Mouse (Mus musculus) limb, embryonic 12.5 days (tissue): Measurements from ENCODE around the gene Pex6. TPM values are rescaled to one million over a fixed set of nuclear protein-coding genes. Genes with fewer than 3 reads are reported as not detected.

ENCODE experiments used
- ATAC-seq: fragments of 200-750 bp; cut with Nextera tagmentation; 2 replicates; pipeline ENCODE4 v1.8.0; 2017; ENCODE audit warnings: low read depth, moderate TSS enrichment; ENCODE audit not compliant: insufficient number of reproducible peaks, insufficient read depth, low FRiP score, low TSS enrichment
- H3K27ac ChIP-seq: fragments of 300-500 bp; sonication (generic); 2 replicates; pipeline ENCODE4 v1.5.1; 2016; ENCODE audit warnings: mild to moderate bottlenecking, moderate library complexity
- H3K27me3 ChIP-seq: fragments of 300-500 bp; sonication (generic); 2 replicates; pipeline ENCODE4 v1.6.1; 2016; ENCODE audit warnings: mild to moderate bottlenecking, moderate library complexity
- H3K36me3 ChIP-seq: fragments of 300-500 bp; sonication (generic); 2 replicates; pipeline ENCODE4 v1.6.1; 2016; ENCODE audit warnings: mild to moderate bottlenecking, moderate library complexity
- H3K4me1 ChIP-seq: fragments of 300-500 bp; sonication (generic); replicated peaks from 2 replicates; pipeline ENCODE4 v1.6.1; 2016
- H3K4me2 ChIP-seq: fragments of 300-500 bp; sonication (generic); 2 replicates; pipeline ENCODE4 v1.6.1; 2016; ENCODE audit warnings: mild to moderate bottlenecking, moderate library complexity
- H3K4me3 ChIP-seq: fragments of 300-500 bp; sonication (generic); replicated peaks from 2 replicates; pipeline ENCODE4 v1.5.1; 2016; ENCODE audit warnings: mild to moderate bottlenecking
- H3K9ac ChIP-seq: fragments of 300-500 bp; sonication (generic); replicated peaks from 2 replicates; pipeline ENCODE4 v1.6.1; 2016; ENCODE audit warnings: mild to moderate bottlenecking, moderate library complexity
- H3K9me3 ChIP-seq: fragments of 300-500 bp; sonication (generic); 2 replicates; pipeline ENCODE4 v1.6.1; 2016; ENCODE audit warnings: mild to moderate bottlenecking, moderate library complexity
- WGBS: fragments of 180-500 bp; shearing (Covaris S2); methylation state at CpG from one replicate; pipeline ENCODE4 v1.1.7; 2016; 5-methylcytosine and 5-hydroxymethylcytosine counted together
- polyA plus RNA-seq: library from polyadenylated mRNA; unstranded; fragments of >200 nt; fragmentation: Nextera tagmentation; extraction: Ambion mirVana; gene quantifications from 2 replicates; pipeline ENCODE4 v1.2.1, GENCODE M21; 2016

Pex6 gene
- polyA plus RNA-seq, 1 experiment from 2014 or later: 37.7 TPM

DNA sequence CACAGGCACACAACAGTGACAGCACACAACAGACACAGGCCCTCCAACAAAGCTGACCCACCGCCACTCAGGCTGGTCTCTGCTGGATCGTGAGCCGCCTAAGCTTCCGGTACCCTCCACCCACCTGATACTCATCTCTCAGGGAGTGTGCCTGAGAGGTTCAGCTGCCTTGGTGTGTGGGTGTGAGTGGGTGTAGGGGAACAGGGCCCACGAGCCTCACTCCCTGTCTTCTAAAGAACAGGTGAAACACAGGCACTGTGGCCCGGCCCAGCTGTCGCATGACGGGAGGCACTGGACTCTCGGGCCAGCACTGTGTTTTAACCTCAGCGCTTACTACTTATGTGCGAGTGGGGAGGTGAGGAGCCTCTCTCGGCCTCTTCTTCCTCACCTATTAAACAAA, 9.2 kb upstream of the Pex6 start:
- Histone ChIP-seq H3K4me2 (0 out of 2 replicates have a peak overlapping the region, but pooled peaks have one; percentile 87), H3K27ac (0 out of 2 replicates have a peak overlapping the region, but pooled peaks have one; percentile 7), H3K4me3 (no peak overlapping the region), H3K4me1 (peaks cover 36% of the 10 kb centered on the region), H3K9ac (peak overlapping the region; percentile 24; the same call in 1 of the 2 replicates), H3K9me3 (no peaks in the 10 kb centered on the region), H3K27me3 (no peaks in the 10 kb centered on the region), H3K36me3 (peaks cover 37% of the 10 kb centered on the region)
- 87% methylated on average over 12 of the region's 12 CpGs for WGBS
- ATAC-seq: no peak

GRCm38 (mm10) chr17:46702506-46702905, 8.8 kb upstream of the Pex6 start:
- Histone ChIP-seq H3K4me2 (peak overlapping the region; percentile 87), H3K4me3 (0 out of 2 replicates have a peak overlapping the region, but pooled peaks have one; percentile 89)
- 88% methylated on average over 5 of the region's 5 CpGs for WGBS

GRCm38 (mm10) chr17:46703971-46704886, 7.0 kb upstream of the Pex6 start:
- peaks cover 36% of the 10 kb centered on the region for H3K4me1 ChIP-seq
- peak overlapping the region; percentile 93 for H3K27ac ChIP-seq
- WGBS: 5% methylated on average over 40 of the region's 41 CpGs
- peaks cover 16% of the 10 kb centered on the region for H3K36me3 ChIP-seq
- peak overlapping the region; percentile 89 for H3K4me3 ChIP-seq
- H3K27me3 ChIP-seq: no peaks in the 10 kb centered on the region
- ATAC-seq: peak; percentile 76
- H3K4me2 ChIP-seq: peak overlapping the region; percentile 87
- no peaks in the 10 kb centered on the region for H3K9me3 ChIP-seq
- peak overlapping the region; percentile 91 for H3K9ac ChIP-seq

More at GRCm38 (mm10) chr17:46702506-46702905, 8.8 kb upstream of the Pex6 start:
- peak overlapping the region; percentile 91; the same call in 1 of the 2 replicates for H3K9ac ChIP-seq
- H3K36me3 ChIP-seq: peaks cover 33% of the 10 kb centered on the region
- H3K27ac ChIP-seq: no peak overlapping the region
- H3K9me3 ChIP-seq: no peaks in the 10 kb centered on the region
- no peaks in the 10 kb centered on the region for H3K27me3 ChIP-seq
- H3K4me1 ChIP-seq: peaks cover 36% of the 10 kb centered on the region
- no peak for ATAC-seq

GRCm38 (mm10) chr17:46704887-46705835, 6.1 kb upstream of the Pex6 start, which contains the start of gene Ppp2r5d:
Ppp2r5d (minus strand) TSS chr17:46705111.
- peak within 1 kb of the TSS; percentile 91 for H3K9ac ChIP-seq
- H3K9me3 ChIP-seq: no peaks in the 10 kb centered on the region
- H3K4me3 ChIP-seq: peak within 1 kb of the TSS; percentile 89
- peak; percentile 94 for ATAC-seq
- H3K27me3 ChIP-seq: no peaks in the 10 kb centered on the region
- WGBS: 1% methylated on average over 48 of the region's 48 CpGs
- H3K4me1 ChIP-seq: peaks cover 36% of the 10 kb centered on the region
- H3K27ac ChIP-seq: peak within 1 kb of the TSS; percentile 93
- H3K36me3 ChIP-seq: peaks cover 7% of the 10 kb centered on the region; the same call in 1 of the 2 replicates
- H3K4me2 ChIP-seq: peak within 1 kb of the TSS; percentile 87

- no peak for ATAC-seq
- no peak overlapping the region for H3K9ac ChIP-seq
- WGBS: 92% methylated on average over 14 of the region's 14 CpGs
- no peak overlapping the region for H3K27ac ChIP-seq
- H3K4me1 ChIP-seq: peaks cover 36% of the 10 kb centered on the region
- peaks cover under 1% of the 10 kb centered on the region; the same call in 1 of the 2 replicates for H3K36me3 ChIP-seq
- peak overlapping the region; percentile 87; the same call in 1 of the 2 replicates for H3K4me2 ChIP-seq
- H3K9me3 ChIP-seq: no peaks in the 10 kb centered on the region
- no peak overlapping the region for H3K4me3 ChIP-seq
- H3K27me3 ChIP-seq: no peaks in the 10 kb centered on the region
Observed at GRCm38 (mm10) chr17:46706375-46707089, 4.7 kb upstream of the Pex6 start.

- 0 out of 2 replicates have a peak, but pooled peaks have one; percentile 35 for ATAC-seq
- H3K9ac ChIP-seq: peak overlapping the region; percentile 94
- H3K27ac ChIP-seq: peak overlapping the region; percentile 78
- H3K4me3 ChIP-seq: peak overlapping the region; percentile 100
- peak overlapping the region; percentile 99 for H3K4me2 ChIP-seq
- no peaks in the 10 kb centered on the region for H3K27me3 ChIP-seq
- WGBS: under 1% methylated on average over 76 of the region's 76 CpGs
- H3K9me3 ChIP-seq: no peaks in the 10 kb centered on the region
- H3K36me3 ChIP-seq: peaks cover 33% of the 10 kb centered on the region
- peaks cover 14% of the 10 kb centered on the region for H3K4me1 ChIP-seq
Observed at GRCm38 (mm10) chr17:46711612-46712271, 479 bp downstream of the Pex6 start.

DNA sequence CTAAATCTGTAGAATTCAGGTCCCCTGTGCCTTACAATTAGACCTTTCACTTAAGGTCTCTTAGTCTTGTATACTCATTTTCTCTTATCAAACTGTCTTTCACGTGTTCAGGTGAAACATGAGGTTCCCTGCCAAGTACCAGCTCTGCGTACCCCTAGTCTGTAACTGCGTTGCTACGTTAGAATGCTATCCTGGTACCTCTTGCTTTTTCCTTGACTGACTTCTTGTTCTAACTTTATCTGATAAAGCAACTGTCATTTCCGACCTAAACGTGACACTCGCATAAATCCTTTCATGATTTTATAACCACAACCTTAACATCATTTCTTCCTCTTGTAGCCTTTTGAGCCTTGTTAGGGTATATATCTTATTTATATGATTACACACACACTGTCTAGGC, 1.2 kb downstream of the Pex6 start:
- Histone ChIP-seq H3K4me3 (peak overlapping the region; percentile 100), H3K9ac (peak overlapping the region; percentile 94), H3K27ac (no peak overlapping the region), H3K27me3 (no peaks in the 10 kb centered on the region), H3K4me2 (peak overlapping the region; percentile 99), H3K9me3 (no peaks in the 10 kb centered on the region), H3K36me3 (peaks cover 40% of the 10 kb centered on the region), H3K4me1 (peaks cover 14% of the 10 kb centered on the region)
- WGBS: 76% methylated on average over 7 of the region's 7 CpGs
- ATAC-seq: no peak

DNA sequence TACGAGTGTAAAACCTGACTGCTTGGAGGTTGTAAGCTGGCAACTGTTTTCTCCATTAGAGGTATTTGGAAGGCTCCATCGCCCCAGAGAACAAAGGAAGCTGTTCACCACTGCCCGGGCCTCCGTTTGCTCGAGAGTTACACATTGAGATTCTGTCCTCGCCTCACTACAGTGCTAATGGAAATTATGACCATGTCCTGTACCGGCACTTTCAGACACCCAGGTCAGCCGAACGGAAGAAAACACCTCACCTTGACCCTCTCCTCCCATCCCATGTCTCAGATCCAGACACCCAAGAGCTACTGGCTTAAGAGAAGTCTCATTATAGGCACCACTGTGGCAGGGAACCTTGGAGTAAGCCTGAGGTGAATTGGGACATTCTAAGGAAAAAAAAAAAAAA, 2.6 kb downstream of the Pex6 start:
- ATAC-seq: no peak
- Histone ChIP-seq H3K27ac (no peak overlapping the region), H3K4me3 (no peak overlapping the region), H3K4me1 (peaks cover 14% of the 10 kb centered on the region), H3K27me3 (no peaks in the 10 kb centered on the region), H3K9ac (no peak overlapping the region), H3K36me3 (peaks cover 51% of the 10 kb centered on the region), H3K9me3 (no peaks in the 10 kb centered on the region), H3K4me2 (no peak overlapping the region)
- 90% methylated on average over 9 of the region's 9 CpGs for WGBS

DNA sequence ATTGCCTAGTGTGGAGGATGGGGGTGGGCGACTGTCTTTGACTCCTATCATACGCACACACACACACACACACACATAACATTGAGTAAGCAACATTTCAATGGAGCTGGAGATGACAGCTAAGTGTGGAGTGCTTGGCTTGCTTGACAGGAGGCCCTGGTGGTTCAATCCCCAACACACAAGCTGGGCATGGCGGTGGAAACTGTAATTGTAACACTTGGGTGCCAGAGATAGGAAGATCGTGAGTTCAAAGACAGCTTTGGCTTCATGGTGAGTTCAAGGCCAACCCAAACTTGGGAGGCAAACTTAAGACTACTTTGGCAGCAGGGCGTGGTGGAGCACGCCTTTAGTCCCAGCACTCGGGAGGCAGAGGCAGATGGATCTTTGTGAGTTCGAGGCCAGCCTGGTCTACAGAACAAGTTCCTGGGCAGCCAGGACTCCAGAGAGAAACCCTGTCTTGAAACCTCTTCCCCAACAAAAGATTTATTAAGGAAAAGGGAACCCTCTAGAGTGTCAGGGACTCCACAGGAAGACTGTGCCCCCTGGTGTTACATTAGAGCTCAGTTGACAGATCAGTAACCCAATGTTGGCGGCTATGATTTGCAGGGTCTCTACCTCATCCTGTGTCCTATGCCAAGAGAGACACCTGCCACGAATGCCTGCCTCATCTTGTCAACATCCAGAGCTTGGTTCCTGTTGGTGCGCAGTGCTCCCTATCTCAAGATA, 3.7 kb downstream of the Pex6 start:
- WGBS: 95% methylated on average over 11 of the region's 11 CpGs

More for the DNA sequence above, 3.7 kb downstream of the Pex6 start:
- no peaks in the 10 kb centered on the region for H3K27me3 ChIP-seq
- no peak overlapping the region for H3K4me2 ChIP-seq
- no peak for ATAC-seq
- H3K36me3 ChIP-seq: peaks cover 51% of the 10 kb centered on the region
- no peaks in the 10 kb centered on the region for H3K9me3 ChIP-seq
- H3K4me1 ChIP-seq: peaks cover 14% of the 10 kb centered on the region
- H3K4me3 ChIP-seq: no peak overlapping the region
- H3K27ac ChIP-seq: no peak overlapping the region
- H3K9ac ChIP-seq: no peak overlapping the region
